Mouse (Mus musculus): ENCODE data around the gene Larp1.

The Larp1 gene

DNA sequence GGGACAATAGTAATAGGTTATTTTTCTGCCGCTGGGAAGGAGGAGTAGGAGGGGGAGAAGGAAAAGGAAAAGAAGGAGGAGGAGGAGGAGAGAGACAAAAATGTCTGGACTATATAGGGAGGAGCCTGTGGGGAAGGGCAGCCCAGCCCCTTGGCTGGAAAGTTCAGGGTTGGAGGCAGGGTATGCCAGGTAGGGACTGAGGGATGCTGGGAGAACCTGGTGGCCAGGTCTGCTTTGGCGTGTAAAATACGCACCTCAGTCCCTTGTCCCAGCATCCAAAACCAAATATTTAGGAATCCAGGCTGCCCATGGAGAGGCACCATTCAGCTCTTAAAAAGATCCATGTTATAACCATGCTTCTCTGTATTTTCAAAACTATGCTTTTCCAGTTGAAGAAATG, 93.3 kb downstream of the Larp1 start:
- DNase-seq, result no peak

DNA sequence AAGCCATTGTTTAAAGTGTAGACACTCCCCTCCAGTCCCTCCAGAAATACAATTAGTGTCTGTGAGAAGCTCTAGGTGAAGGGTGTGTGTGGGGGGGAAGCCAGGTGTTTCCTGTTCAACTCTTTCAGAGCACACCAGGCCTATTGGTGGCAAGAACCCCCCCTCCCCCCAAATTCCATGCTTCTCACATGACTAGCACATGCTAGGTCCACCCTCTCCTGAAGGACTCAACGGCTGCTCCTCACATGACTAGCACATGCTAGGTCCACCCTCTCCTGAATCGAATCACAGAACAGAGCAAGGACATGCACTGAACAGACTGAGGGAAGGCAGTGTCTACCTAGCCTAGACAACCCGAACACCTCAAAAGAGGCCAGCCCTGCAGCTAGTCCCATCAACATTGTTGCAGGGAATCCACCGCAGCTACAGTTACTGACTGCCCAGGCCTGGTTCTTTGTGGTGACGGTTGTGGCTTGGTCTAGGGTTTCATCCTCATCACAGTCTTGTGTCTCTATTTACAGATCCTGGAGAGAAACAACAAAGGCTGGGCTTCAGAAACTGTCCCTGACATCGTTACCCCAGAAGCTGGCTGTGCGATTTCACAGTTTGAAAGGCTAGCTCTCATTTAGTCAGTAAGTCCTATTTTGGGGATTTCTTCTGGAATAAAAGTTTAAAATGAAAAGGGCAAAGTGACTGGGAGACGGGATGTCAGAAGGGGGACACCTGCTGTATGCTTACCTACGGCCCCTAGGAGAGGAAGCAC, 93.9 kb downstream of the Larp1 start:
- no peak for DNase-seq

- DNase-seq, result no peak
Observed at GRCm38 (mm10) chr11:58103344-58103653, 94.4 kb downstream of the Larp1 start.

DNA sequence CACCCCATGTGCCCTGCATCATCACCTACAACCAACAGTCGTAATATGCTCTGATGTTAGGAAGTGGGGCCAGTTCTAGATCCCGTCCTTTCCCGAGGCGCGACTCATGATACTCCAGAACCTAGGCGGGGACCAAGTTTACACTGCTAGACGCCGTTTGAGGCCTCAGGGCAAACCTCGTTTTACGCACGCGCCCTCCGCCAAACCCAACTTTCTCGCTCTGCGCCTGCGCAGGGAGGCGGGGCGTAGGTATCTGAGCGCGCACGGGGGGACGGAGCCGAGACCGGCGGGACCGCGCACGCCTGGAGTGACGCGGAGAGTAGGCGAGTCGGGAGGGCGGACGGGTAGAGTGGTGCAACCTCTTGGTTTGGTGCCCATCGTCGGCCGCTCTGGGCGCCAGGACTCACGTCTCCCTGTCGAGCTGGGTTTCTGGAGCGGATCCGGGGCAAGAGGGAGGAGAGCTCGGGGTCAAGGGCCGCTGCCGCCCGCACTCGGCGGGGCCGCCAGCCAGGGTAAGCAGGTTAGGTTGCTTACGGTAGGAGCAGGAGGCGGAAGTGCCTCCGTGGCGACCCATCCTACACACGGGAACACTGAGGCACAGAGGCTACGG, 94.9 kb downstream of the Larp1 start, which contains the start of gene Cnot8:
Cnot8 (plus strand) TSS at position 457 of the 610 bp plus-strand sequence.
- DNase-seq, result peak; percentile 99

DNA sequence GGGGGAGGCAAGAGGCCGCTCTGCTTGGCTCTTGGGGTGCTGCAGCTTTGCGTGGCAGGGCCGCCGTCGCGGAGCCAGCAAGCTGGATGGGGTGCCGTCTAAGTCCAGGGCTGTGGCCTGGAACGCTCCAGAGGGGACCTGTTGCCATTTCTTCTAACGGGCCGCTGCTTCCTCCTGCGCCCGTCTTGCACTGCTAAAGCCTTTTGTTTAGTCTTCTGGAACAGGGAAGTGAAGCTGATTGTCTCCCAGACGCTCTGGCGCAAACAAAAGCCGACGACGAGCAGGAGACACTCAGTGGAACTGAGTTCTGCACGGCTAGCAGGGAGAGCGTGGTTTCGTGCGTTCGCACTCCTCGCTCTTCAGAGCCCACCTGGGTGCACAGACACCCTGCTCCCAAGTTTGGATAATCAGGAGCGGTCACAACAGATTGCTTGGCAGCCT, 95.5 kb downstream of the Larp1 start:
- DNase-seq, result no peak

- DNase-seq, result no peak
Observed at GRCm38 (mm10) chr11:58107009-58107408, 98.1 kb downstream of the Larp1 start.

GRCm38 (mm10) chr11:58107664-58108337, 98.9 kb downstream of the Larp1 start:
- DNase-seq, result no peak
